Mouse (Mus musculus) testis, adult 2 months (tissue): ENCODE data around the gene Asap3. TPM values are rescaled to one million over a fixed set of nuclear protein-coding genes. Genes with fewer than 3 reads are reported as not detected.
A peak's percentile ranks its signal among the peaks of the same experiment; 100 is the strongest.

ENCODE experiments used
- H3K27ac ChIP-seq: fragments of 200-500 bp; 2 replicates; pipeline ENCODE4 v1.5.1; 2012; ENCODE audit warnings: low read depth, low read length; ENCODE audit not compliant: control insufficient read depth, insufficient read depth
- H3K27me3 ChIP-seq: fragments of 200-500 bp; 2 replicates; pipeline ENCODE4 v1.6.1; 2012; ENCODE audit warnings: mild to moderate bottlenecking, low read length, moderate library complexity; ENCODE audit not compliant: control insufficient read depth, insufficient read depth
- H3K36me3 ChIP-seq: fragments of 200-500 bp; 2 replicates; pipeline ENCODE4 v1.6.1; 2012; ENCODE audit warnings: mild to moderate bottlenecking, low read length; ENCODE audit not compliant: control insufficient read depth, insufficient read depth
- H3K4me1 ChIP-seq: fragments of 200-500 bp; 2 replicates; pipeline ENCODE4 v1.6.1; 2012; ENCODE audit warnings: low read length; ENCODE audit not compliant: control insufficient read depth, insufficient read depth
- H3K4me3 ChIP-seq: fragments of 200-500 bp; 2 replicates; pipeline ENCODE4 v1.5.1; 2012; ENCODE audit warnings: low read depth, mild to moderate bottlenecking, low read length, moderate library complexity, mixed read lengths; ENCODE audit not compliant: control insufficient read depth
- CTCF ChIP-seq: fragments of 200-500 bp; IDR thresholded peaks from 2 replicates; pipeline ENCODE4 v1.5.1; 2012; ENCODE audit warnings: low read depth, mild to moderate bottlenecking, inconsistent platforms, low read length, moderate library complexity; ENCODE audit not compliant: control insufficient read depth, insufficient read depth, insufficient replicate concordance
- POLR2A ChIP-seq: fragments of 200-500 bp; IDR thresholded peaks from 2 replicates; pipeline ENCODE4 v1.6.1; 2012; ENCODE audit warnings: low read depth, mild to moderate bottlenecking, inconsistent platforms, low read length, moderate library complexity; ENCODE audit not compliant: control insufficient read depth
- polyA plus RNA-seq: library from polyadenylated mRNA; depleted of rRNA; stranded (reverse); fragments of >200 nt; gene quantifications from 2 replicates; pipeline ENCODE4 v1.2.3, GENCODE M21; 2012

The Asap3 gene
- polyA plus RNA-seq, 1 experiment = 4.1 TPM

- Histone ChIP-seq H3K4me1 (peaks cover 19% of the 10 kb centered on the region), H3K27ac (no peak overlapping the region), H3K27me3 (no peaks in the 10 kb centered on the region), H3K36me3 (no peaks in the 10 kb centered on the region), H3K4me3 (no peak overlapping the region)
- TF ChIP-seq POLR2A = no peak
- TF ChIP-seq CTCF = no peak
Observed at GRCm38 (mm10) chr4:136240955-136241354, 34.8 kb downstream of the Asap3 start.

- no peak overlapping the region for H3K27ac ChIP-seq
- no peak overlapping the region for H3K4me3 ChIP-seq
- TF ChIP-seq CTCF (no peak; the same call in 1 of the 2 replicates), POLR2A (no peak)
- H3K36me3 ChIP-seq = no peaks in the 10 kb centered on the region
- peaks cover 23% of the 10 kb centered on the region for H3K4me1 ChIP-seq
- H3K27me3 ChIP-seq = no peaks in the 10 kb centered on the region
Observed at GRCm38 (mm10) chr4:136242065-136242703, 36.0 kb downstream of the Asap3 start.

DNA sequence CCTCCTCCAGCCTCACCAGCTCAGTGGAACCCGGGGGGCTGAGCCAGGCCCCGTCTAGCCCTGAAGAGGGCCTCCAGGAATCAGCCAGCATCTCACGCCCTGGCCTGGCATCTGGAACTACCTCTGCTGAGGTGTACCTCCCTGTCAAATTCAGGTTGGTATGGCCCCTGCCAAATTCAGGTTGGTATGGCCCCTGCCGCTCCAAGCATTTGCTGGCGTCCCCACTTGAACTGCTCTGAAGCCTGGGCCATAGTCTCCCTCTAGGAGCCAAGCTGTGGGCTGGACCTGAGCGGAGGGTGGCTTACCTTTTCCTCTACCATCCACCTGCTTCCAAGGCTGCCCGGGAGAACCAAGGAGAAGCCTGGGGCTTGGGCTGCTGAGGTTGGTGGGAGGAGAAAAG, 36.6 kb downstream of the Asap3 start:
- no peak for TF ChIP-seq CTCF
- no peak for TF ChIP-seq POLR2A
- no peak overlapping the region for H3K4me3 ChIP-seq
- H3K4me1 ChIP-seq = peaks cover 28% of the 10 kb centered on the region
- no peaks in the 10 kb centered on the region for H3K36me3 ChIP-seq
- no peak overlapping the region for H3K27ac ChIP-seq
- no peaks in the 10 kb centered on the region for H3K27me3 ChIP-seq

DNA sequence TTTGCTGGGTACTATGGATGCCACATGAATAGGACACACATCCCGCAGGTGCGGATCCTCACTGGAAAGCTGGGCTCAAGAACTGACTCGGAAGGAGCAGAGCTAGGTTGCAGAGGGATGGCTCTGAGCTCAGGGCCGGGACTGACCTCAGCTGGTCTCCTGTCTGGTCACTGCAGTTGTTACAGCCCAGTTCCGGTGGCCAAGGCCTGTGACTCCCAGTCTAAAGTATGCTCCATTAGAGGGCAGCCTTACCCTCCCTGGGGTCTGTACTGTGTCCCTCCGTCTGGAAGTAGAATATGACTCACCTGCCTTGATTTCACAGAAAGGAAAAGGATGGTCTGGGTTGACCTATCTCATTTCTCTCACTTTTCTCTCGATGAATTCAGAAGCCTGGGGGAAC, 38.0 kb downstream of the Asap3 start:
- Histone ChIP-seq H3K36me3 (no peaks in the 10 kb centered on the region), H3K4me3 (no peak overlapping the region), H3K27ac (no peak overlapping the region), H3K27me3 (no peaks in the 10 kb centered on the region; the same call in 1 of the 2 replicates), H3K4me1 (peaks cover 24% of the 10 kb centered on the region)
- TF ChIP-seq CTCF = no peak
- TF ChIP-seq POLR2A = no peak

- no peak overlapping the region for H3K4me3 ChIP-seq
- H3K27ac ChIP-seq = no peak overlapping the region
- TF ChIP-seq CTCF (no peak), POLR2A (no peak)
- H3K36me3 ChIP-seq = no peaks in the 10 kb centered on the region
- no peaks in the 10 kb centered on the region; the same call in 1 of the 2 replicates for H3K27me3 ChIP-seq
- peaks cover 20% of the 10 kb centered on the region for H3K4me1 ChIP-seq
Observed at GRCm38 (mm10) chr4:136245681-136246080, 39.5 kb downstream of the Asap3 start.

DNA sequence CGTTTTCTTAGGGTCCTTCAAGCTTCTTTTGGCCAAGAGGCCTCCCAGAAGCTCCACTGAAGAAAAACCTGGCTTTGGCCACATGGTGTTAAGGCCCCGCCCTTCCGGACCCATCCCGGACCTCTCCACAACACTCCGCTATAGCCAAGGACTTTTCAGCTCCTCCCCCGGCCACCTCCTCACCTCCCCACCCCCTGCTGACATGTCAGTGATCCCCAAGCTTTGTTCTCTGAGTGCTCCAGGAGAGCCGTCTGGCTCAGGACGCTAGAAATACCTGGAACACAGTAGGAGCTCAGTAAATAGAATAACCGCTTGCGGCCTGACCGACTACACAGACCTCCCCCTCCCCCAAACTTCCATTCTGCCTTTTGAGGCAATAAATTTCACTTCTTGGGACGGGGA, 40.4 kb downstream of the Asap3 start:
- Histone ChIP-seq H3K27ac (no peak overlapping the region), H3K4me1 (peaks cover 20% of the 10 kb centered on the region), H3K4me3 (no peak overlapping the region), H3K27me3 (no peaks in the 10 kb centered on the region; the same call in 1 of the 2 replicates), H3K36me3 (no peaks in the 10 kb centered on the region)
- no peak for TF ChIP-seq POLR2A
- no peak for TF ChIP-seq CTCF

- TF ChIP-seq POLR2A = no peak
- TF ChIP-seq CTCF = no peak
- Histone ChIP-seq H3K4me3 (peak overlapping the region; percentile 9), H3K4me1 (peaks cover 20% of the 10 kb centered on the region), H3K27ac (no peak overlapping the region), H3K36me3 (no peaks in the 10 kb centered on the region), H3K27me3 (no peaks in the 10 kb centered on the region; the same call in 1 of the 2 replicates)
Observed at GRCm38 (mm10) chr4:136247386-136247728, 41.2 kb downstream of the Asap3 start.
